Mouse (Mus musculus) cerebellum, postnatal 36 days (tissue): ENCODE results near the gene Tmem262.

Source experiments
- DNase-seq, 2 experiments: peaks; one replicate each; pipeline ENCODE4 v3.0.0; 2021 to 2022; ENCODE audit warnings: mixed read lengths in 2 of 2

Gene Tmem262

GRCm38 (mm10) chr19:6061641-6062302, 18.1 kb upstream of the Tmem262 start:
- peak; percentile 41 to 49 for DNase-seq

DNA sequence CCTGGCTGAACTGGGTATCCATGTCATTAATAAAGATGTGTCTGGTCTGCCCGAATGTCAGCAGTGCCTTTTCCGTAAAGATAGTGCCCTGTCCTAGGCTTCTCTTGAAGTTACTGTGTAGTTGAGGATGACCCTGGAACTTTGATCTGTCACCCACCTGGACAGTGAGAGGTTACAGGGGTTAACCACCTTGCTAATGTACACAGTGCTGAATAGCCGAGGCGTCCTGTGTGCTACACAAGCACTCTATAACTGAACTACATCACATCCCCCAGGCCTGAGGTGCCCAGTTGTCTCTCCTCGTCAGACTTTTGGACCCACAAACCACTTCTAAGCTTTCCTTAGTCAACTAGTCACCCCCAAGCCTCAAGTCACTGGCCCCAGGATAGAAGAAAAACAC, 17.4 kb upstream of the Tmem262 start:
- DNase-seq, result no peak

GRCm38 (mm10) chr19:6063081-6063480, 16.8 kb upstream of the Tmem262 start:
- no peak for DNase-seq

GRCm38 (mm10) chr19:6066571-6066970, 13.3 kb upstream of the Tmem262 start:
- no peak for DNase-seq

DNA sequence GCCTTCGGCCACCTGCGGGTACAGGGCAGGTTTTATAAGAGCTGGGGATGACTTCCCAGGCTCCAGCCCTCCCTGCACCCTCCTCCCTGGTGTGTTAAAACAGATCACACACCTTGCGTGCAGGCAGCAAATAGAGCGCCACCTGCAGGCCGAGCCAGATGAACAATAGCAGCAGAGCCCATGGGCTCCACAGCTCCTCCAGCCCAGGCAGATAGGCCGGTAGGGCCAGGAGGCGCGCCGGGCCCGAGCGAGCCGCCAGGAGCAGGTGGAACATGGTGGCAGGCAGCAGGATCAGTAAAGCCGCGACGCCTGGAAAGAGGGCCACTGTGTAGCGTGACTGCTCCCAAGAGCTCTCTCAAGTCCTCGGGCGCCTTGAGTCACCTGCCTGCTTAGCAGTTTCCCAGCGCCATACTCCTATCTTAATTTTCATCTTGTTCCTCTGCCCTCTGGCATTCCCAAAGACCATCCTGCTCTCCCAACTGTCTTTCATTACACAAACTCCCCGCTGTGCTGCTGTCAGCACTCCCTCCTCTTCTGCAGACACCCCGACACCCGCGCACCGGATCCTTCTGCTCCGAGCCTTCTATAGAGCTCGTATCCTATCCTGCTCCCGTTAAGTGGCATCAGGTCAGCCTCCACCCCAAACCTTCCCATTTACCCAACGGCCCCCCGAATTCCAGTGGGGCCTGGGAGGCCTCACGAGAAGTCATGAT, 12.7 kb upstream of the Tmem262 start:
- DNase-seq, result peak; percentile 91 to 92

DNA sequence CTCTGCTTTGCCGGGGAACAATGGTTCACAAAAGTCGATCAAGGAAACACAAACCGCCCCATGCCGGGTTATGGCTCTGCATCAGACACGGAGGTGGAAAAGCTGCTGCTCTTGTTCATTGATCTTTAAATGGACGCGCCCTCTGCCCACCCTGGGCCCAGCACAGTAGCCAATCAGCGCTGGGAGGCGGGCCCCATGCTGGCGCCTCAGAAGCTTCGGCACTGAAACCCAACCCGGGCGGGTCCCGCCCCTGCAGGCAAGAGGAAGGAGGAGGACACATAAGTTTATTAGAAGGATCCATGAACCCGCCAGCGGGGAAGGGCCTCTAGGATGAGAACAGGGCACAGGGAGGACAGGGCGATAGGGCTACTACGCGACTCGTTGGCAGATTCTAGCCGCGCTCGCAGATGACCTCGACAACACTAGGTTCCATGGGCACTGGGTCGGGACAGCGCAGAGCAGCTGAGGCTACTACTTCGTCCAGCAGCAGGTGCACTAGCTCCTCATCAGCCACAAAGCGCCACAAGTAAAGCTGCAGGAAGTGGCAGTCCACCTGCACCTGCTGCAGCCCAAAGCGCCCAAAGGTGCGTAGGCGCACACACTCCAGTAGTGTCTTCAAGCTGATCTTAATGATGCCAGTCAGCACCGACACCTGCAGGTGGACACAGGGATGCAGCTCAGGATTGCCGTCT, 12.0 kb upstream of the Tmem262 start, which contains the start of gene Tm7sf2:
Gene Tm7sf2 (minus strand): TSS at position 650 of the 692 bp plus-strand sequence.
- DNase-seq, result peak; percentile 78 to 86

DNA sequence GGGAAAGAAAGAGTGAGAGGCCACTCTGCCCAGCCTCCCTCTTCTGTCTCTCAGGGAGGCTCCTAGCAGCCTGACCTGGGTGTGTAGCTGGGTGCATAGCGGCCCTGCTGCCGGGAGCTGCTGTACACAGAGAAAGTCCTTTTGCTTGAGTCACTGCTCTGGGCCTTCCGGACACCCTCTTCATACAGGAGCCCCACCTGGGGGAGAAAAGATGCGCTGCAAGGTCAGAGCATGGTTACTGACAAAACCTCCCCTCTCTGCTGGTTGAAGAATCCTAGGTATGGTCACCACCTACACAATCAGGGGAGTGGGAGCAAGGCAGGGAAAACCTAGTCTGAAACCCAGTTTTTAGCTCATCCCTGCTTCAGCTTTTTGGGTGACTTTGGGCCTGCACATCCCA, 10.9 kb upstream of the Tmem262 start:
- no peak for DNase-seq

DNA sequence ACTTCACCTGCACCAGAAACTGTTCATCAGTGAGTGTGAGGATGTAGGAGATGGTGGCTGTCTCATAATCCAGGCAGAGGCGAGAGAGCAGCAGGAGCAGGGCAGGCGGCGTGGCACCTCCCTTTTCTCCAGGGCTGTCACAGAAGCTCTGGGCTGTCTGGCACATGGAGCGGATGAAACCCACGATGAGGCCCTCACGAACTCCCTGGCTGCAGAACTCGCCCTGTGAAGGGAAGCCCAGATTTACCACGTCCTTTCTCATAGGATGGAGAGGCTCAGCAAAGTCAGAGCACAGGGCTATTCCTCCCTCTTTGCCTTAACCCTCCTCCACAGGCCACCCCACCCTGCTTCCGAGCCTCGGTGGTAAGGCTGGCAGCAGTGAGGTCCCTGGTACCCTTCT, 10.0 kb upstream of the Tmem262 start:
- no peak for DNase-seq

GRCm38 (mm10) chr19:6070571-6071250, 9.1 kb upstream of the Tmem262 start:
- DNase-seq, result no peak

DNA sequence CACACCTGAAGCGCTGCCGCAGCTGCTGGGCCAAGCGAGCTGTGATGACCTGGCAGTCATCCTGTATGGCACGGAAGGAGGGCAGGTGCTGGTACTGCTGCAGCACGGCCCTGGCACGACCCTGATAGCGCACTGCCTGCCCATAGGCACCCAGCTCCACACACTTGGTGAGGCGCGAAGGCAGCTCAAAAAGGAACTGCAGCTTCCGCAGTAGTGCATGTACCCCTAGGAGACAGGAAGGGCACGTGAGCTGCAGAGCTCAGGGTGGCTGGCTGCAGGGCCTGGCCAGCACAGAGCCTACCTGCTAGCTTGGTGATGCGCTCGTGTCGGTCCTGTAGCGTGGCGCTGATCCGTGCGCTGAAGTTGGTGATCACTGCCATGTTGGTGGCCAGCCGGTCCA, 8.6 kb upstream of the Tmem262 start:
- DNase-seq, result no peak

DNA sequence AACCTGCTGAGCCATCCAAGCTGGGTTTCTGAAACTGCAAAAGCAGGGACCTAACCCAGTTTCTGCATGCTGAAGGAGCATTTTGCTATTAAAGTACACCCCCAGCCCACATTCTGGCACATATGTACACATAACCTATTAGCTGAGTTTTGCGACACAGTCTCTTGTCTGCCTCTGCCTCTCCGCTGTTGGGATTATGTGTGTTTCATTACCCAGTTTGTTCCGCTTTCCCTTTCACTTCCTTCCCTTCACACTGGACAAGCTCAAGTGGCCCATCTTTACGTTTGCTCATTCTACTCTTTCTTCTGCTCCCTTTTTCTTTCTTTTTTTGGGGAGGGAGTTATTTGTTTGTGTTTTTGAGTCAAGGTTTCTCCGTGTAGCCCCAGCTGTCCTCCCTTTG, 5.9 kb upstream of the Tmem262 start:
- no peak for DNase-seq

- peak; percentile 84 to 92 for DNase-seq
Measured at GRCm38 (mm10) chr19:6076564-6077393, 3.1 kb upstream of the Tmem262 start, which contains the start of gene Vps51. Gene Vps51, minus strand, starts transcription at chr19:6077231.

DNA sequence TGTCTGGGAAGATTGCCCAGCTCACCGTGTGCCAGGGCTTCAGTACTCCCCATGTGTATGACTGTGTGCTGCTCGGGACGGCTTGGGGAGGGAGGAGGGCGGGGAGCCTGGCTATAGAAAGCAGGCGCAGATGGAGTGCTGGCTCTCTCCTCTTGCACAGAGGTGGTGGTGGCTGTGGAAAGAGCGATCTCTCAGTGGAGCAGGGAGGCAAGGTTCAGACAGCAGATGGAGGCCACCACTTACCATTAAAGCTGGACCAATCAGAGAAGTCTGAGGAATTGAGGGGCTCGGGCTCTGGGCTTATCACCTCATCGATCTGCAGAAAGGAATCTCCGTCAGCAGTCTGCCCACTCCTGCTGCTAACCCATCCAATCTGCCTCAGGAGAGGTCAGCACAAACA, 2.3 kb downstream of the Tmem262 start, which contains the start of gene Gm28374:
Gene Gm28374 (minus strand): TSS at position 101 of the 400 bp plus-strand sequence.
- DNase-seq, result no peak

GRCm38 (mm10) chr19:6084478-6085248, 4.8 kb downstream of the Tmem262 start, which contains the start of the genes Zfpl1 and Cdca5:
Gene Zfpl1, minus strand, starts transcription at chr19:6084956.
Gene Cdca5, plus strand, starts transcription at chr19:6084983.
- peak; percentile 98 to 99 for DNase-seq

GRCm38 (mm10) chr19:6085417-6085879, 5.6 kb downstream of the Tmem262 start:
- DNase-seq, result no peak

GRCm38 (mm10) chr19:6088841-6089240, 9.0 kb downstream of the Tmem262 start:
- DNase-seq, result no peak

- DNase-seq, result no peak
Measured at GRCm38 (mm10) chr19:6094119-6094518, 14.3 kb downstream of the Tmem262 start, which contains the start of gene AC131692.1. Gene AC131692.1, plus strand, starts transcription at chr19:6094419.

- DNase-seq, result no peak
Measured at GRCm38 (mm10) chr19:6097847-6098246, 18.0 kb downstream of the Tmem262 start.

- no peak for DNase-seq
Measured at GRCm38 (mm10) chr19:6101186-6101585, 21.4 kb downstream of the Tmem262 start.

GRCm38 (mm10) chr19:6102169-6102853, 22.5 kb downstream of the Tmem262 start:
- DNase-seq, result no peak
